Mouse (Mus musculus) ZHBTc4 (cell line): ENCODE results near the gene Coq2.
A peak's percentile ranks its signal among the peaks of the same experiment; 100 is the strongest.

Experiments used
- DNase-seq: peaks from one replicate; pipeline ENCODE4 v3.0.0-alpha.2; 2011; ENCODE audit warnings: low read depth, low spot score

Coq2 gene

DNA sequence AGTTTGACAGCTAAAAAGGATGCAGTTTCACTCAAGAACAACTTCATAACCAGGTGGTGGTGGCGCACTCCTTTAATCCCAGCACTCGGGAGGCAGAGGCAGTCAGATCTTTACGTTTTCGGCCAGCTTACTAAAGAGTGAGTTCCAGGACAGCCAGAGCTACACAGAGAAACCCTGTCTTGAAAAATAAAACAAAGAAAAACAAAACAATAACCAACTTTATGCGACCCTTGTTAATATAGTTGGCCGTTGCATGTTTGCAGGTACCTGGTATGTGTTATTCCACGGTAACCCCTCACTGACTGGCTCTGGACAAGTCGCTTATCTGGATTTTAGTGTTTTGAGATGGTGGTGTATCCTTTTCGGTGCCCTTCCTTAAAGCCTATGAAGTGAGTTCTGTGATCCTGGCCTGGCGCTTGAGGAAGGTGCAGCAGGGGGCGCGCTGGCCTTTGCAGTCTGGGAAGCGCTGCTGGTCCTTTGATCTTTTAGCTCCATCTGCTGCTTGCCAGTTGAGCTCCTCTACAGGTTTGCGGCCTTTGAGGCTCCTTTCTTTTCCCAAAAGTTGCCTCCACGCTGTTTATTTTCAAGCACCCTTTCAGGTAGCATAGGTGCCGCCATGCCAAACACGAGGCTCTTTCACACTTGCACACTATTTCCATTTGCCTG lies at the start of gene Coq2:
TSS of gene Coq2 (minus strand) at position 430 of the 666 bp plus-strand sequence.
- DNase-seq: peak; percentile 95

DNA sequence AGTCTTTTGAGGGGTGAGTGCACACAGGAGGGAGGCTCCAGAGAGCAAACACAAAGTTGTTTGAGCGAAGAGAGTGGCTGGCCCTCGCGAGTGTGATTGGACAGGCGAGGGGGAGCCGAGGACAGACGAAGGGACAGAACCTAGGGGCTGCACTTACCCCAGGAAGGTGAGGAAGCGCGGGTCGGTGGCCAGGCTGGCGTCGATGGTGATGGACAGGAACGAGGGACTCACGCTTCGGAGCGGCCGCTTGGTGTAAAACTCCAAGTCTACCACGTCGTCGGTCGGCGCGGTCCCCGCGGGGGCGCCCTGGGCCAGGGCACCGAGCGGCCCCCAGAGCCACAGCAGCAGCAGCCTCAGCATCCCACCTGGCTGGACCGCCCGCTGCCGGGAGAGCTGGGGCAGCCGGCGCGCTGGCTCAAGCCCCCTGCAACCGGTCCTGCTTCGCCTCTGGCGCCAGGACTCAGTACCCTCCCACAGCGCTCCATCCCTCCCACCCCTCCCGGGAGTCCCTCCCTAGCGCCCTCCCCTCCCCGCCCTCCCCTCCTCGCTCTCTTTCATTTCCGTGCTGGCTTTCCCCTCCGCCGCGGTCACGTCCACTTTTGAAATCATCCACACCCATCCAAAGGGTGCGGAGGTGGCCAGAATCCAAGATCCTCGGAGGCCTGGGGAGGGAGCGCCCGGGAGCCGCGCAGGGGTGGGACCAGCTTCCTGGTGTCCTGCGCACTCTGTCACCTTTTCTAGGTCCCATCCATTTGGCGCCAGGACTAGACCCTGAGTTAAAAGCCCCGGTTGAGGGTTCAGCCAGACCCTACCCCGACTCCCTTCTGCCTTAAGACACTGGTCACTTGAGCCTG lies 44.5 kb upstream of the Coq2 start, which contains the start of gene Hpse:
TSS of gene Hpse (minus strand) at position 482 of the 854 bp plus-strand sequence.
- DNase-seq: peak; percentile 72

DNA sequence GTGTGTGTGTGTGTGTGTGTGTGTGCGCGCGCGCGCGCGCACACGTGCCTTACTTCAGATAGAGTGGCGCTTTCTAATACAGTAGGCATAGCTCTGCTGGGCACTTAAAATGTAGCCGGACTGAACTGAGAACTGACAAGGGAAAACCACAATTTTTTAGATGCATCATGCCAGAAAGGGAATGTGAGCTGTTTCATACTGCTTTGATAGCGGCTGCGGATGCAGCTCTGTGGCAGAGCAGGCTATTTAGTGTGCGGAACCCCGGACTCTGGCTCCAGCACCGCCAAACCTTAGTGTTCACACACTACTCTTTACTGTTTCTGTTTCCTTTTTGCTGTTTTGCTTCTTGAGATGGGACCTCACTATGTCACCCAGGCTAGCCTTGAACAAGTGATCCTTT lies 41.8 kb upstream of the Coq2 start:
- DNase-seq: no peak

DNA sequence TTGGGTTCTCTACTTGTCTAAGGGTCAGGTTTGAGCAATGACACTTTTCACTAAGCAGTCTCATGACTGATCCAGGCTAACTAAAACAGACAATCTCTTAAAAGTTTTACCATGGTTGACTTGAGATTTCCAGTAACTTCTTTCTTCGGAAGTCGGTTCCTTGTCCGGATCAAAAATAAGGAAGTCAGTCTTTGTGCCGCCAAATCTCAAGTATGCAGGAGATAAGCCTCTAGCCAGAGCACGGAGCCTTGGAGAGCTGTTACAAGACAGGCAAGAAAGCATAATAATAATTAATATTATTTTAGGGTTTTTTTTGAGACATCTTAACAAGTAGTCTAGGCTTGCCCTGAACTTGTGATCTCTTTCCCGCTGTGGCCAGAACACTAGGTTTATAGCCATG lies 36.3 kb upstream of the Coq2 start:
- DNase-seq: no peak

DNA sequence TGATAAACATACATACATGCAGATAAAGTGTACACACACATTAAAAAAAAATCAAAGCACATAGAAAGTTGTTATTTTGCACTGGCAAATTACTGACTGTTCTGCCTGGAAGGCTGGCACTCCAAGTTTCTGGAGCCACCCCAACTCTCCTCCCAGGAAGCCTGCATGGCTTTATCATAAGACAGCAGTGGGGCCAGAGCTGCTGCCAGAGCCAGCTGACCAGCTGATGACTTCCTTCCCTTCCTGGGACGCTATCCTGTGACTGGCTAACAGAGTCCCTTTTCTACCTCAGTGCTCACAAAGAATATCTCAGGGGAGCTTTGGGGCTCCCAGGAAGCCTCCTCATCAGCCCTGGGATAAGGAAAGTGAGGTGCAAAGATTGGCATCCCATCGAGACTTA lies 35.1 kb upstream of the Coq2 start:
- DNase-seq: no peak

DNA sequence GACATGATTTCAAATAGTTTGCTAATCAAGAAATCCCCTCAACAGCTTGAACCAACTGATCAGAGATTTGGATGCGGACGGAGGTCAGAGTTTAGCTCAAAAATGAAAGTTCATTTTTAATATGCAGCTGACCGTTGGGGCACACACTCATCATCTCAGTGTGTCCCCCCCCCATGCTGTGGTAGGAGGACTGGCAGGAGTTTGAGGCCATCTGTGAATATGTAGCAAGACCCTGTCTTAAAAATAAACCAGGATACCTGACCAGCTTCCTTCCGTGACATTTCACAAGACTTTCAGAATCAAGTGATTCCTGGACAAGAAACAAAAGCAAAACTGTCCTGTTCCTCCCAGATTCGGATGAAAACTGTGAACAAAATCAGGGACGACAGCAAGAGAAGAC lies 34.1 kb upstream of the Coq2 start:
- DNase-seq: no peak

DNA sequence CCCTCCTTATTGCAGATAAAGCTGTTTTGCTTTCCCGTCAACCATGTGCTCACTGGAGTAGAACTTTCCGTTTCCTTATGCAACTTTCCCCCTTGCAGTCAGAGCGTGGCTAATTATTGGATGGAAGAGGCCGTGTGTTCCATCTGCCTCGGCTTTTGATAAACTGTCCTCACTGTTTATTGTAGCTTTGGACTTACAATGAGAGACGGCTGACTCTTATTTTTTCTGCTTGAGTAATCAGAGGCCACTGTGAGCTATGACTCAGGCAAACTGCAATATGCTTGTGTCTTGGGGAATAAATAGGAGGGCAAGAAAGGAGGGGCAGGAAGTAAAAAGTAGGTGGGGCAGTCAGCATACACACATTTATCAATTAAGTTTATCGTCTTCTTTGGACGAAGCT lies 31.7 kb upstream of the Coq2 start:
- no peak for DNase-seq

DNA sequence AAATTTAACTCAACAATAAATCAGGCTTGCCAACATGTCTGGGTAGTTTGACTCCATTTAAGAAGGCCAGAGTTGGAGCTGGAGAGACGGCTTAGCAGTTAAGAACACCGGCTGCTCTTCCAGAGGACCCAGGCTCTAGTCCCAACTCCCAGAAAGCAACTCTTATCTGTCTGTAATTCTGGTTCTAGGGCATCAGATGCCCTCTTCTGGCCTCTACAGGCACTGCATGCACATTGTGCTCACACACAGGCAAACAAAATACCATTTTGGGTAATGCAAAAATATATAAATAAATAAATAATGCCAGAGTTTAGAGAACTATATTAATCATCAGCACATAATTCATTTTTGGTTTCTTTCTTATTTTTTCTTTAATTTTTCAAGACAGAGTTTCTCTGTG lies 29.3 kb upstream of the Coq2 start:
- DNase-seq: peak; percentile 73

DNA sequence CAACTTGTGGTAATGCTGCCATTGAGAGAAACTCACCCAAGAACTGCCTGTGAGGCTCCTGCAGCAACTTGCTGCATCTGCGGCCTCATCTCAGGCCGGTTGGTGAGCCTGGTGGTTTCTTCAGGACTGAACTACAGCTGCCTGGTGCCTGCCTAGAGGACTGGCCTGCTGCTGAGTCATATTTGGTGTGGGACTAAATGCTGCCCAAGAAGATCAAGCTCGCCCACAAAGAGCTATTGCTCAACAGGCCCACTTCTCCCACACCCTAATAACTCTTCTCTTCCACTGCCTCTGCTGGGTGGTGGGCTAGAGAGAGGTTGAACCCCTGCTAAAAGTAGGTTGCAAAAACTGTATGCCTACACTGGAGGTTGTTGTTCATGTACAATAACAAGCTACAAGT lies 27.4 kb upstream of the Coq2 start:
- DNase-seq: no peak

DNA sequence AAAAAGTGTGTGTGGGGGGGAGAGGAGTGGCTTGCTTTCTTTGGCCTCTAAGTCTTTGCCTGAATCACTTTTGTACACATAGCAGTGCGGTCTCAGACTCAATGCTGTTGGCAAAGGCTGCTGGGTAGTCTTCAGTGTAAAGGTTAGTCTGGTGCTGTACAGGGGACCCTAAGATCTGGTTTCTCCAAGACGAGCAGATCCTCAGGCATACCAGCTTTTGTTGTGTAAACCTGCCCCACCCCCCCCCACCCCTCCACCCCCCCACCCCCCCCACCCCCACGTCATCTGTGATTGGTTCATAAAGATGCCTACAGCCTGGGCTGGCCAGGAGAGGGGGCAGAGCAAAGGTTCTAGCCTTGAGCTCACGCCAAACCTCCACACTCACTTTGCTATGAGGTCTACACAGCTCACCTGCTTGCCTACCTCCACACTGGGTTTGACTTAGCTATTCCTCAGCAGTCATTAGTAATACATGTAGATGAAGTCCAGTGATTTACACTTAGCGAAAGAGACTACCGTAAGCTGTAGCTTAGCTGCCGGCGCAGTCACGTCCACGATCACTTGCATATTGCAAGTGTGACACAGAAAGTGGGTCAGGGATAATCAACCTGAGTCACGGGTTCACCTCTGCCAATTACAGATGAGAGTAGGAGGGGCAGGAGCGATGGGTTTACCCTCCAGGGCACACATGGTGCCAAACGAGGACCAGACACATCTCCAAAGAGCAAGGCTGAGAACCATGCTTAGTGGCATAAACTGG lies 26.1 kb upstream of the Coq2 start:
- DNase-seq: peak; percentile 53

DNA sequence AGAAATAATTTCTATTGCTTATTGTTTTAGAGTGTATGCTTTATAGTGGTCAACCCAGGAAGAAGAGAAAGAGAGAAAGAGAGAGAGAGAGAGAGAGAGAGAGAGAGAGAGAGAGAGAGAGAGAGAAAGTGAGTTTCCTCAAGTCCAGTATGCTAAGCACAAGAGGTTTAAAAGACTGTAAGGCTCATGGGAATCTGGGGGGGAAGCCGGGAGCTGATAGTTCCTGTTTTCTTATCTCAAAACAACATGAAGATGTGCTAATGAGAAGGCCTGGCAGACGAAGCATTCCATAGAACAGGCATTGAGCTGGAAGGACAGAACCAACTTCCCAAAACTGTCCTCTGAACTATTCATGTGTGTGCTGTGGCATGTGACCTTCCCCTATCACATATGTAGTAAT lies 22.9 kb upstream of the Coq2 start:
- no peak for DNase-seq

DNA sequence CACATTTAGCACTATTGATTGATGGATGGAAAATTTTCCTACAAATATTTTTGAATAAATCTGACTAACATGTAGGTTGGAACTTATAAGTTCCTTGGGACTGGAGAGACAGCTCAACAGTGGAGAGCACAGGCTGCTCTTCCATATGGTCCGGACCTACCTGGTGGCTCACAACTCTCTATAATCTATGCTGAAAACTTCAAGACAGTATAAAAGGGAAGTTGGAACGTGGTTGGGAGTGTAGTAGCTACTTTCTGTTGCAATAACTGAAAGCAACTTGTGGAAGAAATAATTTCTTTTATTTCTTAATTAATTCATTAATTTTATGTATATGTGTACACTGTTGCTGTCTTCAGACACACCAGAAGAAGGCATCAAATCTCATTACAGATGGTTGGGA lies 22.5 kb upstream of the Coq2 start:
- DNase-seq: no peak

DNA sequence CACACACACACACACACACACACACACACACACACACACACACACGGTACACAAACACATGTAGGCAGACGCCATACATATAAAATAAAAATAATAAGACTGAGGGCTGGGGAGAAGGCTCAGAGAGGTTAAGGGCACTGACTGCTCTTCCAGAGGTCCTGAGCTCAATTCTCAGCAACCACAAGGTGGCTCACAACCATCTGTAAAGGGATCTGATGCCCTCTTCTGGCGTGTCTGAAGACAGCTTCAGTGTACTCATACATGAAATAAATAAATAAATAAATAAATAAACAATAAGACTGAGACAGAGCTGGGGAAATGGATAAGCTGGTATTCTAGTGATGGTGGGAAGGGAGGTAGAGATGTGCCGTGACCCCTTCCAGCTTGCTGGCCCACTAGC lies 10.7 kb upstream of the Coq2 start:
- peak; percentile 27 for DNase-seq

DNA sequence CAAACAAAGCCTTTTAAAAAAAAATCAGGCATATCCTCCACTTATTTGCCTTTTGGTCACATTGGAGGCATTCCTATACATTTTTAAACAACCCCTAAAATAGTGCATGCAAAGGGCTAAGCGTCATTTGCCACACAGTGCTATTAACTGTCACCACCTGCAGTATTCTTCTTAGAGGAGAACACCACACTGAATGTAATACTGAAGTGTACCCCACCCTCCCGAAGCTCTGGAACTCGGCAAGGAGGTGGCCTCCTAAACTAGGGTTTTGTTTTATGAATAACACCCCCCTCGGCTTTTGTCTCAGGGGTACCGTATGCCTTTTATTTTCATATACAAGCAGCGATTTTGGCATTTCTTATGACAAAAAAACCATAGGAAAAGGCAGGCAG lies 5.6 kb upstream of the Coq2 start:
- no peak for DNase-seq

DNA sequence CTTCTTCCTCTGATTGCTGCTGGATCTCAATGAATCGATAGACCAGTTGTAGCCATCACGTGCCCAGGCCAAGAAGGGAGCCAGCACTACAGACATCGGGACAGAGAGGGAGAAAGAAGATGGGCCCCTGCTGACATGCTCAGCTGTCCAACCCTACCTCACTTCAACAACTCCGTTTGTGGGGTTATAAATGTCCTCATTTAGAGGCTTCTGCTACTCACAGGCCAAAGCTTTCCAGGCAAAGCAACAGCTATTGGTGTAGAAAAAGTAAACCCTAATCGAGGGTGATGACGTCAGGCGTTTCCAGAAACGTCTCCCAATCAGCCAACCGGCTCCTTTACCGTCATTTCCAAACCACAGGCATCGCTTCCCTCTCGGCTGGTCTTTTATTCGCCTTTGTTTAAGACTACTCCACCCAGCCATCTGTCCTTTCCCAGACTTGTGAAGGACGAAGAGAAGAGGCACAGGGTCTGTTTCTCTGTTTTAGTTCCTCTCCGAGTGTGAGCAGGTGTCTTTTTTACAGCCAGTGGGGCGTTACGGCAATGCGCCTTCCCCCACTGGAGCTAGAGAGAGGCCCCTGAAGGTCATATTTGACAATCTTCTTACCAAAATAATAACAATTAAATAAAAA lies 5.1 kb upstream of the Coq2 start:
- peak; percentile 91 for DNase-seq

DNA sequence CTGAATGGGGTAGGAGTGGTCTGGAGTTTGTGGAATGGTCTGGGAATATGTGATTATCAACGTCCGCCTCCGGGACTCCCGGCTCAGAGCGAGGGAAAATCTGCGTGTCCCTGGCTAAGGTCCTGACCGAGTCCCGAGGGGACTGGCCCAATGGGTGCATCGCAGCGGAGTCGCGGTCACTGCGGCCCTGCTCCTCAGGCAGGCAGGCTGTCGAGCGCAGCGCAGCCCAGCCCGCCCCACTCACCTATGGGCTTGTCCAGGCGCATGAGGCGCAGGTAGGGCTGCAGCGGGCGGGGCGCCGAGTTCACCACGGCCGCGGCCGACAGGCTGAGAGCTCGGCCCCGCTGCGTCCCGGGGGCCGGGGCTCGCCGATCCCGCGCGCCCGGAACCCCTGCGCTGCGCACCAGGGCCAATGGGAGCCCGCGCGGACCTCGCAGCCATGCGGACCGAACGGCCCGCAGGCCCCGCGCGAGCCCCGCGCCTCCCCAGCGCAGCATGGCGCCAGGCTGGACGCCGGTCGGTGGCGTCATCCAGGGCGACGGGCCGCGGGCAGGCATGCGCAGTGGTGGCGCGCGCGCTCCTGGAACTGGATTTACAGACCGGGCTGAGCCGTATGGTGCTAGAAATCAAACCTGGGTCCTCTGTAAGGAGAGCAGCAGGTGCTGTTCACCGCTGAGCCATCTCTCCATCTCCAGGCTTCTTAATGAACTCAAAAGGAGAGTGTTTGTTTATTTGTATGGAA lies 1.0 kb downstream of the Coq2 start:
- peak; percentile 94 for DNase-seq

DNA sequence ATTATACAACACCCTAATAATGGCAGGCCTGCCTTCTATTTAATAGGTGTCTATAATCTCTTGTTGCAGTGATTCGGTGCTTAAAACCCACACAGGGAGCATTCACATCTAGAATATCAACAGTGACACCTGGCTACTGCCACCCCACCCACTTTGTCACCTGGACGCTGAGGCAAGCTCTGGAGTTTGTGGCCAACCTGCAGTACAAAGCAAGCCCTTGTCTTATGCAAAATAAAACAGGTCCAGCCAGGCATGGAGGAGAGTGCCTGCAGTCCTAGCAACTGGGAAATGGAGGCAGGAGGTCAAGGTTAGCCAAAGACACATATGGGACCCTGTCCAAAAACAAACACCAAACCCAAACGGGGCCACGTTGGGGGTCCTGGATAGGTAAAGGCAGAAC lies 2.5 kb downstream of the Coq2 start:
- no peak for DNase-seq

DNA sequence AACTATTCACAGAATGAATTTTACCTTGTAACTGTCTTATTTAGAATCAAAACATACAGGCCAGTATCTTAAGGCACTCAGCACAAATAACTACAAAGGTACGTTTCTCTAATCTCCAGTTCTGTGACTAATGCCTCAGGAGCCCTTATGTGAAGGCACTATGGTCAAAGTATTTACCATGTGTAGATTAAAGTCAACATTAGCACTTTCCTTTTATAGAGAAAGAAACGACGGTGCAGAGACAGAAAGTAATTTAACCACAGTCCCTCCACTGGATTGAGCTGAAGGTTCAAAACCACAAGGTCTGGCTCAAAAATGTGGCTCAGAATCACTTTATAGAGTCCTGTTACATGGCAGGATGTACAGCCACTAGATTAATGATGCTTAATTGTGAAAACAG lies 3.0 kb downstream of the Coq2 start:
- DNase-seq: no peak

DNA sequence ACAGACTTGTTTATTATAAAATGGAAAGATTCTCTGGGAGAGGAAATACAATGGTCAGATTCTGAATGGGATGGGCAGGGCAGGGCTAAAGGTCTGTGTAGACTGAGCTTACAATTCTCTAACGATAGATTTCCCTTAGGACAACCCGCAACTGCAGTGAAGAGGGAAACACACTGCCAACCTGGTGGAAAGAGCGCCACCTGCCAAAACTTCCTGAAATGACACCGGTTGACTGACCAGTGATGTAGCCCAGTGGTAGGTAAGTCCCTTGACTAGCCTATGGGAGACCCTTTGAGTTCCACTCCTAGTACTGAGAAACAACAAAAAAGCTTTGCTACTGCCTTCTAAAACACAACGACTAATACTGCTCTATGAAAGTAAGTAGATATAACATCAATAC lies 3.5 kb downstream of the Coq2 start:
- DNase-seq: peak; percentile 80

DNA sequence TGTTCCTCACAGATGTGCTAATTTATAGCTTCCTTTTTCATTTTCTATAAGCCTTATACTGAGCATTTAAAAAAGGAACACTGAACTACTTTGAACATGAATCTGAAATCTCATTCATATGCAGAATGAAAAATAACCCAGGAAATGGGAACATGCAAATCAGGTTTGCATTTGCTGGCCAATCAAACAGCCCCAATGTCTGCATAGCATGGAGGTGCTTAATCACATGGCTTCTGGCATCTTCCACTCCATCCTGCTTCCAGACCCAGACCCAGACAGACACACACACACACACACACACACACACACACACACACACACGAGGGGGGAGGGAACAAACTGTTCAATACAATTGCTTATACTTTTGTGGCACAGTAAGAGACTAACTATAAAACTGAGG lies 8.0 kb downstream of the Coq2 start:
- DNase-seq: no peak

DNA sequence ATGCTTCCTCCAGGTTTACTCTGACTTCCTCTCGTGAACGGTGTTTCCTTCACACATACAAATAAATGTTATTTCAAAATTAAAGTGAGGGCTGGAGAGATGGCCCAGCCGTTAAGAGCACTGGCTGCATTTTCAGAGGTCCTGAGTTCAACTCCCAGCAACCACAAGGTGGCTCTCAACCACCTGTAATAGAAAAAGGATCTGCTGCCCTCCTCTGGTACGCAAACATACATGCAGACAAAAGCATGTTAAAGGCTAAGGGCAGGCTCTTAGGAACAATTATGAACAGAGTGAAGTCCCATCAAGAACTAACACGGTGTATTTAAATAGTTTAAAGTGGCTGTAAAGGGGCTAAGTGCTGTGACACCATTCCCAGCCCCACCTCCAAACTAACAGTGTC lies 11.1 kb downstream of the Coq2 start:
- peak; percentile 66 for DNase-seq
